Mouse (Mus musculus): ENCODE results near the gene Actr3b.

The Actr3b gene

GRCm38 (mm10) chr5:25886708-25887107 lies 126.9 kb downstream of the Actr3b start:
- no peak for DNase-seq (ENCODE audit: low read depth, low spot score)

- no peak for DNase-seq (ENCODE audit: low read depth, low spot score)
These were observed 130.1 kb downstream of the Actr3b start for GRCm38 (mm10) chr5:25889746-25890382.

- no peak for DNase-seq (ENCODE audit: low read depth, low spot score)
These were observed 131.5 kb downstream of the Actr3b start for GRCm38 (mm10) chr5:25891321-25891720.

All from embryo, embryonic 11.5 days (tissue).